Mouse (Mus musculus) myocyte (in vitro differentiated cells): ENCODE measurements around the gene Ak1.

ENCODE experiments used
- POLR2A ChIP-seq: IDR thresholded peaks from one replicate; pipeline ENCODE4 v1.6.1; 2011; ENCODE audit warnings: low read depth, mild to moderate bottlenecking, control low read depth, moderate library complexity; ENCODE audit not compliant: insufficient read length
- TCF12 ChIP-seq: IDR thresholded peaks from one replicate; pipeline ENCODE4 v1.6.1; 2011; ENCODE audit warnings: mild to moderate bottlenecking, control low read depth; ENCODE audit not compliant: poor library complexity, insufficient read depth, severe bottlenecking

DNA sequence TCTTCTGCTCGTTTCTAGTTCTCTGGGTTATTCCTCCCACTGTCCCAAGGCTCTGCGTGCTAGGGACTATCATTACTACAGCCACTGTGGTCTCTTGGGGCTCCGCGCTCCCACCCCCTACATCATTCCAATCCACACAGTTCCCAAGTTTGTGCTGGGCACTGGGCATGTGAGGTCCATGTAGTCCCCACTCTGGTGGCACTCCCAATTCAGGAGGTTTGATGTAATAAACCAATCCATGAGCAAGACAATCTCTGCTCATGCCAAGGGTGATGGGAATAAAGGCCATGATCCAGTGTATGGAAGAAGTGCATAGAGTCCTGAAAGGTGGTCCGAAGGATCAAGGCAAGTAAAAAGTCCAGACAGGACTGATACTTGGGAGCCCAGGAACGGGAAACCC is 47.1 kb upstream of the Ak1 start, which contains the start of gene Pip5kl1:
- TF ChIP-seq POLR2A (no peak), TCF12 (no peak)
